In genomic region chr5:124555145-124555544, GRCm38 (mm10) we compare ENCODE assay signal across 14 mouse cellular contexts. TPM values are rescaled to one million over a fixed set of nuclear protein-coding genes. Genes with fewer than 3 reads are reported as not detected.
DNase-seq lines count a peak whose midpoint lies in the region; ATAC-seq and TF ChIP-seq lines count a peak whose summit lies in the region.
"Had no signal": no experiment of that assay in that cellular context is flagged by ENCODE, and none has a peak within 500 bp of the region (broad histone marks: within the 10 kb centered on the region; RNA-seq: fewer than 3 reads in every experiment).

No protein-coding gene starts in this region.

- TF ChIP-seq RAD21 in CH12.LX (IDR thresholded peaks at IDR 0.05; ENCODE audit: low read depth, low read length), result peak; percentile 40

- H3K36me3 ChIP-seq in forebrain, embryonic 14.5 days (ENCODE audit: control insufficient read depth, insufficient read depth, low read length), result peaks cover 60% of the 10 kb centered on the region
- H3K36me3 ChIP-seq in forebrain, embryonic 15.5 days, result peaks cover 53% of the 10 kb centered on the region
- H3K36me3 ChIP-seq in CH12.LX (replicated peaks in 1 of 2; ENCODE audit: control insufficient read depth in 1 of 2, insufficient read depth in 1 of 2, low read length in 1 of 2), result peaks cover 46 to 65% of the 10 kb centered on the region in 2 experiments

- peaks cover 8% of the 10 kb centered on the region for H3K79me2 ChIP-seq in CH12.LX (replicated peaks; ENCODE audit: control insufficient read depth, extremely low read depth, insufficient read depth, poor library complexity, severe bottlenecking)

- H3K9ac ChIP-seq in forebrain, embryonic 14.5 days (ENCODE audit: low read length), result no peak overlapping the region
- no peak overlapping the region for H3K9ac ChIP-seq in forebrain, embryonic 15.5 days (replicated peaks)
- no peak overlapping the region for H3K9ac ChIP-seq in CH12.LX (ENCODE audit: insufficient read depth, low read depth)
- H3K9ac ChIP-seq: embryonic facial prominence, embryonic 15.5 days; heart, embryonic 13.5 days had no signal

- H3K27ac ChIP-seq in forebrain, embryonic 14.5 days (ENCODE audit: low read depth, low read length), result no peak overlapping the region
- H3K27ac ChIP-seq in forebrain, embryonic 15.5 days (replicated peaks), result no peak overlapping the region
- no peak overlapping the region for H3K27ac ChIP-seq in layer of hippocampus, adult 2 months
- no peak overlapping the region for H3K27ac ChIP-seq in CH12.LX (ENCODE audit: insufficient read depth, low read depth)
- H3K27ac ChIP-seq: embryonic facial prominence, embryonic 15.5 days; heart, embryonic 13.5 days had no signal

- no peak for TF ChIP-seq POLR2A in CH12.LX (IDR thresholded peaks at IDR 0.05; ENCODE audit: low read depth, low read length)

- H3K27me3 ChIP-seq in forebrain, embryonic 14.5 days (replicated peaks; ENCODE audit: control insufficient read depth, insufficient read depth, low read length), result no peaks in the 10 kb centered on the region
- no peaks in the 10 kb centered on the region for H3K27me3 ChIP-seq in forebrain, embryonic 15.5 days
- H3K27me3 ChIP-seq in CH12.LX (replicated peaks), result no peaks in the 10 kb centered on the region
- H3K27me3 ChIP-seq: embryonic facial prominence, embryonic 15.5 days; heart, embryonic 13.5 days had no signal

- no peaks in the 10 kb centered on the region for H3K9me3 ChIP-seq in forebrain, embryonic 14.5 days (replicated peaks; ENCODE audit: control insufficient read depth, low read length)
- H3K9me3 ChIP-seq in forebrain, embryonic 15.5 days, result no peaks in the 10 kb centered on the region
- H3K9me3 ChIP-seq in CH12.LX (replicated peaks; ENCODE audit: low read length), result no peaks in the 10 kb centered on the region
- H3K9me3 ChIP-seq: embryonic facial prominence, embryonic 15.5 days; heart, embryonic 13.5 days had no signal

- 95% methylated on average over 1 of the region's 1 CpGs for WGBS in forebrain, embryonic 14.5 days
- 75% methylated on average over 1 of the region's 1 CpGs for WGBS in forebrain, embryonic 15.5 days

- TF ChIP-seq EP300 in CH12.LX (IDR thresholded peaks at IDR 0.05; ENCODE audit: low read length), result no peak

- peak; percentile 71 for TF ChIP-seq CTCF in layer of hippocampus, adult 2 months (conservative IDR thresholded peaks at IDR 0.05)
- TF ChIP-seq CTCF in CH12.LX (conservative IDR thresholded peaks at IDR 0.05 in 1 of 2, IDR thresholded peaks at IDR 0.05 in 1 of 2; ENCODE audit: low read depth in 2 of 2, low read length in 2 of 2), result peak in 1 of 2 experiments; percentile 50; a peak in 2 of 4 replicates

- no peak overlapping the region for H3K4me2 ChIP-seq in forebrain, embryonic 14.5 days (ENCODE audit: low read length)
- H3K4me2 ChIP-seq in forebrain, embryonic 15.5 days (replicated peaks), result no peak overlapping the region
- H3K4me2 ChIP-seq in CH12.LX (ENCODE audit: insufficient read depth, low read depth, poor library complexity, severe bottlenecking), result no peak overlapping the region
- H3K4me2 ChIP-seq: embryonic facial prominence, embryonic 15.5 days; heart, embryonic 13.5 days had no signal

- dilution Hi-C loops in CH12.LX (cut with MboI; ENCODE audit: extremely low pct_ligation_motif_present, extremely low pct_unique_long_range_greater_than_20kb, low sequenced_read_pairs), result no loop called here

- H3K4me3 ChIP-seq in forebrain, embryonic 14.5 days (ENCODE audit: low read depth, low read length), result no peak overlapping the region
- H3K4me3 ChIP-seq in forebrain, embryonic 15.5 days, result no peak overlapping the region
- no peak overlapping the region for H3K4me3 ChIP-seq in layer of hippocampus, adult 2 months
- no peak overlapping the region for H3K4me3 ChIP-seq in CH12.LX (replicated peaks in 1 of 3; ENCODE audit: low read depth in 2 of 3, low read length in 2 of 3, poor library complexity in 1 of 3)
- H3K4me3 ChIP-seq: embryonic facial prominence, embryonic 15.5 days; heart, embryonic 13.5 days had no signal

- ATAC-seq in forebrain, embryonic 14.5 days, result no peak
- ATAC-seq in forebrain, embryonic 15.5 days (replicated peaks), result no peak
- ATAC-seq: inflammation-experienced regulatory T-cells, adult 6 months; midbrain, embryonic 16.5 days had no signal

- H3K4me1 ChIP-seq in forebrain, embryonic 14.5 days (ENCODE audit: control insufficient read depth, insufficient read depth, low read length), result peaks cover 5% of the 10 kb centered on the region; the same call in 1 of the 2 replicates
- peaks cover 17% of the 10 kb centered on the region for H3K4me1 ChIP-seq in forebrain, embryonic 15.5 days
- H3K4me1 ChIP-seq in CH12.LX (ENCODE audit: control insufficient read depth in 1 of 2, insufficient read depth in 2 of 2), result peaks cover 0 to 10% of the 10 kb centered on the region in 2 experiments; a peak in 2 of 4 replicates

- DNase-seq in forebrain, embryonic 14.5 days (ENCODE audit: low spot score), result peak; percentile 33
- DNase-seq in layer of hippocampus, adult 2 months (ENCODE audit: low spot score in 2 of 2), result no peak
- DNase-seq in layer of hippocampus, adult 9-10 months (ENCODE audit: low spot score), result no peak
- no peak for DNase-seq in CH12.LX (ENCODE audit: extremely low read depth)
- peak; percentile 20 to 60 for DNase-seq in kidney, postnatal 36 days
- no peak for DNase-seq in frontal cortex, postnatal 14 days (ENCODE audit: low spot score in 2 of 2)
- DNase-seq in cerebellum, adult 9-11 months, result no peak
- DNase-seq: lung, adult 18-20 months; spleen, adult 18-20 months had no signal

- in situ Hi-C loops in CH12.LX (cut with MboI; ENCODE audit: low pct_ligation_motif_present, low pct_unique_long_range_greater_than_20kb, low sequenced_read_pairs), result loop anchor here (10.0 kb wide), 1 partner anchor 200 kb away; no protein-coding TSS in a partner anchor

TF ChIP-seq in CH12.LX, 34 proteins besides CTCF, POLR2A, EP300 and RAD21 (continues in another document):
- TF ChIP-seq MAFK (IDR thresholded peaks at IDR 0.05; ENCODE audit: insufficient replicate concordance, low read length) (no peak), CHD2 (IDR thresholded peaks at IDR 0.05; ENCODE audit: low read length) (no peak), TBP (conservative IDR thresholded peaks at IDR 0.05; ENCODE audit: low read depth, low read length) (no peak), TCF12 (IDR thresholded peaks at IDR 0.05; ENCODE audit: low read depth, low read length) (no peak), USF1 (IDR thresholded peaks at IDR 0.05; ENCODE audit: low read depth, low read length) (no peak), SMC3 (IDR thresholded peaks at IDR 0.05; ENCODE audit: low read depth, low read length) (no peak), UBTF (IDR thresholded peaks at IDR 0.05; ENCODE audit: low read depth, low read length) (no peak), MAX (IDR thresholded peaks at IDR 0.05; ENCODE audit: low read length) (no peak), KAT2A (IDR thresholded peaks at IDR 0.05; ENCODE audit: insufficient replicate concordance, low read length) (no peak), POLR2AphosphoS2 (IDR thresholded peaks at IDR 0.05; ENCODE audit: low read depth, low read length) (no peak), ELF1 (IDR thresholded peaks at IDR 0.05; ENCODE audit: low read depth, low read length) (no peak), JUN (IDR thresholded peaks at IDR 0.05; ENCODE audit: insufficient read depth, low read depth, low read length) (no peak), ZC3H11A (IDR thresholded peaks at IDR 0.05; ENCODE audit: low read depth, low read length) (no peak), BHLHE40 (IDR thresholded peaks at IDR 0.05; ENCODE audit: low read depth, low read length) (no peak), CHD1 (IDR thresholded peaks at IDR 0.05; ENCODE audit: low read depth, low read length) (no peak), MYC (IDR thresholded peaks at IDR 0.05; ENCODE audit: low read depth, low read length) (no peak), USF2 (conservative IDR thresholded peaks at IDR 0.05; ENCODE audit: low read depth, low read length) (no peak)

RNA-seq across cellular contexts. Expression of gene Ddx55, which starts 2.5 kb away (rescaled TPM):
- polyA plus RNA-seq in forebrain, embryonic 14.5 days (2014; fragmentation: Nextera tagmentation; extraction: Ambion mirVana), result 16.8 and 21.2 TPM in 2 replicates
- polyA plus RNA-seq in forebrain, embryonic 15.5 days (2015; fragmentation: Nextera tagmentation; extraction: Ambion mirVana), result 28.2 and 28.8 TPM in 2 replicates
- 10 to 100 TPM; 27.4 to 32.6 TPM for total RNA-seq in layer of hippocampus, adult 2 months (2021)
- total RNA-seq in CH12.LX (2012; rRNA removed), result 18.2 and 20.2 TPM in 2 replicates
- 15.1 and 15.7 TPM in 2 replicates for total RNA-seq in CH12.LX (2014; rRNA removed)
- polyA plus RNA-seq in CH12.LX (2012; ENCODE audit: insufficient read length, low read depth), result 25.8 and 25.9 TPM in 2 replicates

RNA-seq across cellular contexts. Expression of gene Tmed2, which starts 14.7 kb away (rescaled TPM):
- polyA plus RNA-seq in forebrain, embryonic 14.5 days (2014; fragmentation: Nextera tagmentation; extraction: Ambion mirVana), result 416 and 423 TPM in 2 replicates
- 372 and 377 TPM in 2 replicates for polyA plus RNA-seq in forebrain, embryonic 15.5 days (2015; fragmentation: Nextera tagmentation; extraction: Ambion mirVana)
- total RNA-seq in layer of hippocampus, adult 2 months (2021), result 10 to 100 TPM; 97.4 to 99.3 TPM
- total RNA-seq in CH12.LX (2012; rRNA removed) (205 and 319 TPM in 2 replicates), CH12.LX (2014; rRNA removed) (769 and 796 TPM in 2 replicates)
- polyA plus RNA-seq in CH12.LX (2012; ENCODE audit: insufficient read length, low read depth), result 280 and 301 TPM in 2 replicates

RNA-seq across cellular contexts. Expression of gene Eif2b1, which starts 23.8 kb away (rescaled TPM):
- polyA plus RNA-seq in forebrain, embryonic 14.5 days (2014; fragmentation: Nextera tagmentation; extraction: Ambion mirVana), result 79.9 and 81.9 TPM in 2 replicates
- polyA plus RNA-seq in forebrain, embryonic 15.5 days (2015; fragmentation: Nextera tagmentation; extraction: Ambion mirVana), result 70.3 and 70.5 TPM in 2 replicates
- total RNA-seq in layer of hippocampus, adult 2 months (2021), result 10 to 100 TPM; 36.7 to 36.8 TPM
- 50.8 and 68.3 TPM in 2 replicates for total RNA-seq in CH12.LX (2012; rRNA removed)
- 98.0 and 107 TPM in 2 replicates for total RNA-seq in CH12.LX (2014; rRNA removed)
- polyA plus RNA-seq in CH12.LX (2012; ENCODE audit: insufficient read length, low read depth), result 104 and 111 TPM in 2 replicates

RNA-seq across cellular contexts. Expression of gene Gtf2h3, which starts 23.8 kb away (rescaled TPM):
- polyA plus RNA-seq in forebrain, embryonic 14.5 days (2014; fragmentation: Nextera tagmentation; extraction: Ambion mirVana), result 62.9 and 67.3 TPM in 2 replicates
- 52.6 and 57.3 TPM in 2 replicates for polyA plus RNA-seq in forebrain, embryonic 15.5 days (2015; fragmentation: Nextera tagmentation; extraction: Ambion mirVana)
- total RNA-seq in layer of hippocampus, adult 2 months (2021), result 10 to 100 TPM; 31.7 to 35.7 TPM
- 58.2 and 63.0 TPM in 2 replicates for total RNA-seq in CH12.LX (2012; rRNA removed)
- total RNA-seq in CH12.LX (2014; rRNA removed), result 84.9 and 87.5 TPM in 2 replicates
- 51.9 and 57.0 TPM in 2 replicates for polyA plus RNA-seq in CH12.LX (2012; ENCODE audit: insufficient read length, low read depth)

RNA-seq across cellular contexts. Expression of gene Rilpl1, which starts 24.0 kb away (rescaled TPM):
- polyA plus RNA-seq in forebrain, embryonic 14.5 days (2014; fragmentation: Nextera tagmentation; extraction: Ambion mirVana), result 10.4 and 11.0 TPM in 2 replicates
- 11.6 and 12.8 TPM in 2 replicates for polyA plus RNA-seq in forebrain, embryonic 15.5 days (2015; fragmentation: Nextera tagmentation; extraction: Ambion mirVana)
- total RNA-seq in layer of hippocampus, adult 2 months (2021), result 10 to 100 TPM; 69.1 to 78.2 TPM
- total RNA-seq in CH12.LX (2012; rRNA removed) (4.6 and 5.7 TPM in 2 replicates), CH12.LX (2014; rRNA removed) (1.8 and 3.1 TPM in 2 replicates)
- polyA plus RNA-seq in CH12.LX (2012; ENCODE audit: insufficient read length, low read depth), result 5.4 and 6.1 TPM in 2 replicates

Comparison
In these comparisons a context has a peak if more than half of its experiments do, and no peak if none do; other contexts are left out.
1. DNase-seq: peak in forebrain, embryonic 14.5 days (single experiment) and kidney, postnatal 36 days (2 of 2); none in layer of hippocampus, adult 2 months (0 of 2), layer of hippocampus, adult 9-10 months (single experiment), CH12.LX (single experiment), frontal cortex, postnatal 14 days (0 of 2) and cerebellum, adult 9-11 months (single experiment).